Mouse (Mus musculus): ENCODE results near the gene Selenbp2.
"Not testable (repeated sequence)": the region's sequence is repeated elsewhere in the genome, so short reads cannot be mapped to it uniquely, and the experiment has no call there.

- not testable (repeated sequence) for TF ChIP-seq GATA1 (IDR thresholded peaks at IDR 0.05; ENCODE audit: borderline replicate concordance, low read length); FLI1 (IDR thresholded peaks at IDR 0.05; ENCODE audit: low read length)
Observed at GRCm38 (mm10) chr3:94675101-94675500, 18.3 kb upstream of the Selenbp2 start.

All from megakaryocyte, embryonic 14.5 days (primary cell).